Mouse (Mus musculus) embryo, embryonic 11 days (tissue): ENCODE results near the gene Kat2a.

Source experiments
- DNase-seq: peaks from one replicate; pipeline ENCODE4 v3.0.0-alpha.2; 2015

Gene Kat2a

DNA sequence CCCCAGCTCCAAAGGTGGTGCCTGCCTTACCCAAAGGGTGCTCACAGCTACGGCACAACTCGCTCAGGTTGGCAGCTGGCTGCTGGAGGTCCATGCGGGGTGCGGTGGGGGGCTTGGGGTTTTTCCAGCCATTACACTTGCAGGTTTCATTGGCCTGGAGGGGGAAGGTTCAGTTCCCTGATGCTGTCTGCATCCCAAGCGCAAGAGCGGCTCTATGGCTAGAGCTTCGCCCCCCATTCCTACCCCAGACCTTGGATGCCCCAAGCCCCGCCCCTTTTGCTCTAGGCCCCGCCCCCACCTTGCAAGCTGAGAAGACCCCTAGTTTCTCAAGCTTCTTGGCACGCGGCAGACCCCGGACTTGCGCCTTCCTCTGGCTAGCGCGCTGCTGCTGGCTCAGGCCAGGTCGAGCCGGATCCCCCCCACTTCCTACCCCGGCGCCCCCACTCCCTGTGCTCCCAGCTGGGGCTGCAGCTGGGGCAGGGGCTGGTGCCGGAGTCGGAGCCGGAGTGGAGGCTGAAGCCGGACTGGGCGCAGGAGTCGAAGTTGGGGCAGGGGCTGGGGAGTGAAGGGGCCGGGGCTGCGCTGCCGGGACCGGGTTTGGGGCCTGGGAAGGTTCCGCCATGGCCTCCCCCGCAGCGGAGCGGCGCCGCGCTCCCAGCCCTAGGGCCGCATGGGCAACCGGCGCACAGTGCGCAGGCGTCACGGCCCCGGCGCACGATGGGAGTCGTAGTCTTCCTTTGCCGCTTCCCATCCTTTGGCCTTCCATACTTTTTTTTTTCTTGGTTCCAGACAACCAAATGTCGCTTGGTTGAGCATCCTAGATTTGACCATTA is at the start of gene Kat2a:
Gene Kat2a (minus strand): TSS at position 683 of the 833 bp plus-strand sequence.
- peak; percentile 95 for DNase-seq

DNA sequence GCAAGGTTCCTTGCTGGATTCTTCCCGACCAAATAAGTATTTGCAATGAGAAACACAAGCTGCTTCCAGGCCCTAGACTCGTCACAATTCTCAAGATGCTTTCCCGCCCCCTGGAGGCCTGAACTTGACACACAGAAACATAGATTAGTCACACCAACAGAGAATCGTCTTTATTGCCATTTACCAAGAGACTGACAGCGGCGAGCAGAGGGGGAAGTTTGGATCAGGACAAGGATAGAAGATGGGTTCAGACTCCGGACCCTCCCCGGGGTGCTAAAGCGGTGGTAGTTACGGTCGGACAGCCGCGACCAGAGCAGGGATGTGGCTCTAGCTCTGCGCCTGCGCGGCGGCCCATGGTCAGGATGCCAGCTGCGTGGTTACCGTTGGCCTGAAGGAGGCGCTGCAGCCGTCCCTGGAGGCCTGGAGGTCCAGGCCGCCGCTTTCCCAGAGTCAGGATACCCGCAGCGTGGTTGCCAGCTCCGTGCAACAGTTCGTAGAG is 49.3 kb upstream of the Kat2a start:
- peak; percentile 91 for DNase-seq

DNA sequence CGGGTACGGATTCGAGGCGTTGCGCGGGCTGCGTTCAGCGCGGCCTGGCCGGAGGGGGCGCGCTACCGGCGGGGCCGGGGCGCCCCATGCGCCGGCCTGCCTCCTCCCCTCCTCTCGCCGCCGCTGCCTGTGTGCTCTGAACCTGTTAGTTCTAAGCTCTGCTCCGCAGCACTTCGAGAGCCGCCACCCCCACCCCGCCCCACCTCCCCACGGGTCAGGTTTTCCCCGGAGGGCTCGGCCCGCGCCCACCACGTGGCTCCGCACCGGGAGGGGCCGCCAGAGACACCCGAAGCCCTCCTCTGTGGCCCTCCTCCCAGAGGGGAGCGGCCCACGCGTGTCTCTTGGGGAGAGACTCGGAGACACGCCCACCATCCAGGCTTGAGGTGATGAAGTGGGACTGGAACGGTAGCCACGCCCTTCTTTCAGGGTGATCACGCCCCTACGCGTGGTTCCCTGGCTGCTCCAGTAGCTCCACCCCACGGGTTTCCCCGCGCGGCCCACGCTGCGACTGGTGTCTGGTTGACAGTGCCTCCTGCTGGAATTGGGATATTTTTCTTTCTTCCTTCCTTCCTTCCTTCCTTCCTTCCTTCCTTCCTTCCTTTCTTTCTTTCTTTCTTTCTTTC is 47.5 kb upstream of the Kat2a start, which contains the start of gene Kcnh4:
Gene Kcnh4 (minus strand): TSS at position 332 of the 623 bp plus-strand sequence.
- DNase-seq: peak; percentile 59

DNA sequence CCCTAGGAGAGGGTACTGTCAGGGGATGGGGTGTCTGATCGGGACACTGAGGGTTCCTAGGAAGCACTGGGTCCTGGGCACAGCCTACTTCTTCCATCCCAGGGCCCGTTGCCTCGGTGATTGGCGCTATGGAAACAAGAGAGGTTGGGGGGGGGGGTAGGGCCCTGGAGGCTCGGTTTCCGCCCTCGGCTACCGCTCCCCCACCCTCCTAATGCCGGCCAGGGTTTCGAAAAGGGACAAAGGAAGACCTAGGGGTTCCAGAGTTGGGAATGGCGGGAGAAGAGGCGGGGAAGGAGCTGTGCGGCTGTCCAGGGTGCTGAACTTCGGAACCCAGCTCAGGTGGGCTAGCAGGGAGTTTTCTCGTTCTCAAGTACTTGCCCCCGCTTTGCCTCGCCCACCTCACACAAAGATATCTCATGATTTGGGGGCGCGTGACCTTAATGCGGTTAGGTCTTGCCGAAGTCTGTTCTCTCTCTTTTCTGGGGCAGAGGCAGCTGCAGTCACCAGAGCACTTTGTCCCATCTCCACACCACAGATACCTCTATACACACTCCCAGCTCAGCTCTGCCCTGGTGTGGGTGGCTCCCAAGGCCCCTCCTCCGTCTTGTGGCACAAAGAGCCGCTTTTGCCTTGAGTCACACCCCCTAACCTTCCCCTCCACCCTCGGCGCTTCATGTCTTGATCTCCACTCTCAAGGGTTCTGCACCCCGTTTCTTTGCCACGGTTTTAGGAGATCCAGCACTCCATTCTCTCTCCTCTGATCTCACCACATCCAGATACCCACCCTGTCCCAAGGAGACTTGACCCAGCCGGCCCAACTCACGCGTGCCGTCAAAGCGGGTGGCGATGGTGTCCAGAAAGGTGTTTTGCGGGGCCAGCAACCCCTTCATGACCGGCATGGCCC is 46.7 kb upstream of the Kat2a start:
- peak; percentile 82 for DNase-seq

DNA sequence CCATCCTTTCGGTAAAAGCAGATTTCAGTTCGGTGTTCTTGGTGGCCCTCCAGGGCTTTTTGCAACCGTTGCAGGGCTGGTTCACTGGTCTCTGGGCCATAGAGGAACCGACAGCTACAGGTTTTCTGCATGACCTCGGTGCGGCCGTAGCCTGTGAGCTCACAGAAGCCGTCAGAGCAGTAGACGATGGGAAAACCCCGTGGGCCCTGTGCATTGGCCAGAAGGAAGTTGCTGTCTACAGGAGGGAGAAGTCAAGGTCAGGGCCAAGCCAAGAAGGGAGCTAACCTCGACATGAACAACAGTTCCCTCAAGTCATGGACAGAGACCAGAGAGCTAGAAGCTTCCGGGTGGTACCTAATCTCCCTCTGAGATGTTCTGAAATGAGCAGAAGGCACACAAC is 45.3 kb upstream of the Kat2a start:
- DNase-seq: no peak

DNA sequence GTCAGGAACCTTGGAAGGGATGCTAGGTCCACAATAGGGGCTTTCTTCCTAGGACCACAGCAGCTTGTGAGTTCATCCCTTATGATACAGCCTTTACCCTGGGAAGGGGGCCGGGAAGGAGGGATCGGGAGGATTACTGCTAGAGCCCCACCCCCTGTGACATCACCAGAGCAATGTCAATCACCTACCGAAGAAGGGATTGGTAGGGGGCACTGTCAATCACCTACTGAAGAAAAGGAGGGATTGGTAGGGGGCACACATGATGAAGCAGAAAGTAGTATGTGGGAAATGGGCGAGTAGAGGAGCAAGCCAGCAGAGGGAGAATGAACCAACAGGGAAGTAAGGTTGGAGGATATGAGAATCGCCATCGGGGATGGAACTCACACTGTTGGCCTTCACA is 44.2 kb upstream of the Kat2a start:
- DNase-seq: no peak

DNA sequence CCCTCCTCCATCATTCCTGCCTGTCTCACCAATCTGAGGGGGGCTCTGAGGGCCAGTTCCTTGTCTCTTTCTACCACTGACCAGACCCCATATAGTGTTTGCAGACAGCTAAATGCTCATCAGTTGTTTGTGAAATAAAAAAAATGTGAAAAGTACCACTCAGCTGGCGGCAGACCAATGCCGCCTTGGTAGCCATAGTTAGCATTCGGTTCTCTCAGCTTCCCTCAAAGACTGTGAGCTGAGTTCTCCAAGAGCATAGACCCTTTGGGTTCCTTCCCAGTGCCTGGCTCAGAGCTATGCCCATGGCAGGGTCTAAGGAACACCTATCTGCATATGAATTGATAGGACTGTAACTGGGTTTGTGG is 42.4 kb upstream of the Kat2a start:
- DNase-seq: no peak

DNA sequence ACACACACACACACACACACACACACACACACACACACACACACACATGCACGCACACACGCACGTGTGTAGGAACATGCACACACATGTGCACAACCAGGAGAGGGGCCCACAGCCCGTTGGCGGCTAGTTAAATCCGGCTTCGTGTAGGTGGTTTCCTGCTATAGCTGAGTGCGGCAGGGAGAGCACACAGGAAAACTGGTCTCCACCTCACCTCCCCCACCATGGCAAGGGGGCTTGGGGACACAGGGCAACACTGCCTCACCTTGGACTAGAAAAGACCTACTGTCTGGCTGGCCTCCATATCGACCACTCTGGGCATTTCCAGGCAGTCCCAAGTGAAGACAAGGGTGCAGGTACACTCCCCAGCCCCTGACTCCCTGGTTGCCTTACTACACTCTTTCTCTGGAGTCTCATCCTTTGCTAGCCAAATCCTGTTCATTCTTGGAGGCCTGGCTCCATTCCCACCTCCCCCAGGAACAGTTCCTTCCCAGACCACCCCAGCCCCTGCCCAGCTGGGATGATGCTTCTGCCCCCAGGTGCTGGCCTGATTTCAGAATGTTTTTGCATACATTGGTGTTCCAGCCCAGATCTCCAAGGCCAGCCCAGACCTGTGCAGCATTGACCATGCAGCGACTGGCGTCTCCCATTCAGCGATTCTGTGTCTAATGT is 41.9 kb upstream of the Kat2a start:
- DNase-seq: no peak

DNA sequence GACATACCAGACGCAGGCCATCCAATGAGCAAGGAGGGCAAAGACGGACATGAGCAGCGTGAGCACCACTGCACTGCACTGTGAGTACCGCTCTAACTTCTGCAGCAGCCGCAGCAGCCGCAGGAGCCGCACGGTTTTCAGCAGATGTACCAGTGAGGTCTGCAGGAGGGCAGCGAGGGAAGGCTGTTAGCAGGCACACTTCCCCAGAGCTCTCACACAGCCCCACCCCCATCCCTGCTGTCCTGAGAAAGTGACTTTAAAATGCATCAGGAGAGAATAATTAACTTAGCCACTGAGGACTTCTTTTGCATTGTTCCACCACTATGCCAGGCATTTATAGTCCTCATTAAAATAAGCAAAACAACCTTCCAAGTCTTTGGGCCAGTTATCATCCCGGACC is 40.0 kb upstream of the Kat2a start:
- DNase-seq: peak; percentile 6

DNA sequence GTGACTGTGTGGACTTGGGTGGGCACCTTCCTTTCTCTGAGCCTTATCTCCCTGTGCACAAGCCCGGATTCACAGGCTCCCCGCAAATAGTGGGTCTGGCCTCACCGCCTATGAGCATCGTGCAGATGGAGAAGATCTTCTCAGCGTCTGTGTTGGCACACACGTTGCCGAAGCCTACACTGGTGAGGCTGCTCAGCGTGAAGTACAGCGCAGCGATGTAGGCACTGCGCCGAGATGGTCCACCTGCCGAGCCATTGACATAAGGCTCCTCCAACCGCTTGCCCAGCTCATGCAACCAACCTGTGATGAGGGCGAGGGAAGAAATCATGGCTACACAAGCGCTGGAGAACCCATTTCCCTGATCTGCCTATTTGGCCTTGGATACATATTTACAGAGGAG is 37.9 kb upstream of the Kat2a start:
- DNase-seq: no peak

DNA sequence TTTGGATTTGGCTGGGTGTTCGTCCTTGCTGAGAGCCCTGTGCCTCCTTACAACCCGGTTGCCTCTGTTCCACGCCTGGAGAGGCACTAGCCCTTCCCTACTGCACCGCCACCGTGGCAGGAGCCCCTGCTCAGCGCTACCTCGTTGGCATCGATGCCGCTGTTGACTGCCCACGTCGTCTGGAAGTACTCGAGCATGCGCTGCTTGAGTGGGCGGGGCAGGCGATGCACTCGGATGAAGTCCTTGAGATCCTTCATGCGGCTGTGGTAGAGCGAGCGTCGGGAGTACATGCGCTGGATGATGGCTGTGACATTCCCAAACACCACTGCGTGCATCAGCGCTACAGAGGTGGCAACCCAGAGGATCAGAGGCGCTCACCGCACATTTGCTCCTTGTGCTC is 37.2 kb upstream of the Kat2a start:
- no peak for DNase-seq

DNA sequence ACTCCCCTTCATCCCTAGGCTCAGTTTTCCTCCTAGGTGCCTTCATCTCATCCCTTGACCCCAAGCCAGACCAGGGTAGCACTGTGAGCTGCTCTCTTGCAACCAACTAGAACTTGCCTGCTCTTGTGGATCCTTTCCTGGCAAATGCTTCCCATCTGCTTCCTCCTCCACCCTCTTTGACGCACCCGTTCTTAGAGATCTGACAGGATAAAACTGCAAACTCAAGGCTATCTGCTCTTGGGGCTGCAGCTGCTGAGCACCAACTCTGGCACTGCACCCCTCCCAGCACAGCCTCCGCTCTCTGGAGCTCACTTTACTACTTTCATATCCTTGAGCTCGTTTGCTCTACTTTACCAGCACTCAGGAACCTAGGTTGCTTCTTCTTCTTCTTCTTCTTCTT is 36.4 kb upstream of the Kat2a start:
- no peak for DNase-seq

DNA sequence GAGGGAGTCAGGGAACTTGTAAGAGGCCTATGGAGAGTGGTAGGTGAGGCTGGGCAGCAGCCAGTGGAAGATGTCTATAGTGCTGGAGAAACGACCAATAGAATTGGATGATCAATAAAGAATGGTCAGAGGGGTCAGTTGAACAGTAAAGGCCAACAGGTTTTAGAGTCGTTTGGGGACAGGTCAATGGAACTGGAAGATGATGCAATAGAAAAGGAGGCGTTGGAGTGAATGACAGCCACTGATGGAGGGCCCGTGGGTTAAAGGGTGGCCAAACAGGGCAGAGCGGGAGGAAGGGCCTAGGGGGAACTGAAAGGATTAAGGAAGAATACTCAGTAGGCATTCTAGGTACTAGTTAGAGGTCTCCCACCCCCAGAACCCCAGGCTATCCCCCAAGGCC is 34.8 kb upstream of the Kat2a start:
- no peak for DNase-seq

DNA sequence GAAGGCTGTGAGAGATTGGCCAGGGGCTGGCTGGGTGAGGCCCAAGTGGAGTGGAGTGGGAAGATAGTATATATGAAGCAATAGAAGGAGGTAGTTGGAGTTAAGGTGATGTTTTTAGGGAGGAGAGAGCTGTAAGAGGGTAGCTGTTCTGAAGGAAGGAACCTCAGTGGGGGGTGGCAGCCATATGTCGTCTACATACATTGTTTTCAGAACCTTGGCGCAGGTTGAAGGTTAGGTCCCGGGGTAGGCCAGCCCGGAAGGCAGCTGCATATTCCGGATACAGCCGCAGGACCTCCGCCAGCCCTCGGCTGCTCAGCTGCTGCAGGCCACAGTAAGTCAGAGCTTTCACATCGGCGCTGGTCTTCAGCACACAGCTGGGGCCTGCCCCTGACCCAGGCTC is 34.3 kb upstream of the Kat2a start:
- no peak for DNase-seq

DNA sequence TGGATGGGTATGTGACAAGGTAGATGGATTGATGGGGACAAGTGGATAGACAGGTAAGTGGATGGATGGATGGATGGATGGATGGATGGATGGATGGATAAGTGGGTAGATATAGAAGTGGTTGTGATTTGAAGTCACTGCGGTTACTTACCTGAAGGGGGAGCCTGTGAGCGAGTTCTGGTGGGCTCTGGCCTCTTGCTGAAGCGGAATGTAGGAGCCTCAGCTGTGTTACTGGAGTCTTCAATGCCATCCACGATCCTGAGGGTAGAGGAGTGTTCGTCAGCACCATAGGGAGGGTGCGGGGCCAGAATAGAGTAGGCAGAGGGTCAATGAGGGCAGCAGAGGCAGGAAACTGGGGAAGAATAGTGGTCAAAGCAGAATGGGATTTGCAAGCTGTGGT is 32.8 kb upstream of the Kat2a start:
- DNase-seq: peak; percentile 73

DNA sequence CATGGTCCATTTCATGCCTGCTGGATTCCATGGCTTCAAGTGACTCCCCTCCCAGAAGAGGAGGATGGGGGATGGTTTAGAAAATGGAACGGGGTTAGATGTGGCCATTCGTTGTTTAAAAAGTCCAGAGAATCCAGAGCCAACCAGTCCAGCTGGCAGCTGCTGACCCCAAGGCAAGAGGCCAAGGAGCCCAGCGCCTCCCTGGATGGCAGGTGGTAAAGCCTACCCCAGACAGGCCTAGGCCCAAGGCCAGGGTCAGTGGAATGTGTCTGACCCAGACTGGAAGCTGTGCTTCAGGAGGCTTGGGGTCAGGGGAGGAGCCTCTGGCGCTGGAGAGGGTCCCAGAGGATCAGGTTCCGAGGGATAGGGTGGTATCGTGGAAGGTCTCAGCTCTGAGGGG is 29.1 kb upstream of the Kat2a start:
- DNase-seq: no peak

DNA sequence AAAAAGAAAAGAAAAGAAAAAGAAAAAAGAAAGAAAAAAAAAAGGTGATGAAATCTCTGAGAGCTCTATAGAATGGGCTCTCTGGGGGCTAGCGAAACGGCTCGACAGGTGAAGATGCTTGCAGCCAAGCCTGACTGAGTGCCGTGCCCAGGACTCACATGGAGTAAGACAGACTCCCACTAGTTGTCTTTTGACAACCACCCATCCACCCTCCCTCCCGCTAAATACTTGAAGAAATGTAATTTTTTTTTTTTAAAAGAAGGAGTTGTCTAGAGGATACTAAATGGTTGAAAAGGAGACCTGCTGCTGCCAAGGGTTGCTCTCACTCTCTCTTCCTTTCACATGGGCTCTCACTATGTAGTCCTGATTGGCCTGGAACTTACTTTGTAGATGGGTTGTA is 26.5 kb upstream of the Kat2a start:
- DNase-seq: no peak

DNA sequence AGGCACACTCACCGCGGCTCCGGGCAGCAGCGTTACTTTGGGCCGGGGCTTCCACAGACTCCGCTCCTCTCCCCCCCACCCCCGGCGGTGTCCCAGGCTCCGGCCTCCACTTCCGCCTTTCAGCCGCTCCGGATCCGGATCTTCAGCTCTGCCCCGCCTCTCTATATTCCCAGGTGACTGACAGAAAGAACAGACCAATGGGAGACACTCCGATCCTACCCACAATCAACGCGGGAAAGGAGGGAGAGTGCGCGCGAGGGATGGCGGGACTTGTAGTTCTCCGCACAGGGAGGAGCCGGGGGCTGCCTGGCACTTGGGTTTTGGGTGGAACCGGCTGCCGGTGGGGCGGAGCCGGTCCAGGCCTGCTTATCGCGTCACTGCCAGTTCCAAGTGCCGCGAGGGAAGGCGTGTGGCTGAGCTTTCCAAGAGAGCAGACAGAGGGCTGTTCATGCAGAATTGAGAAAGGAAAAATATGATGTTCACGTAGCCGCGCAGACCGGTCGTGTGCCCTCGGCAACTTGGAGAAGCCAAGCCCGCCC is 25.9 kb upstream of the Kat2a start, which contains the start of gene Rab5c:
Gene Rab5c (minus strand): TSS at position 150 of the 539 bp plus-strand sequence.
- DNase-seq: peak; percentile 99

DNA sequence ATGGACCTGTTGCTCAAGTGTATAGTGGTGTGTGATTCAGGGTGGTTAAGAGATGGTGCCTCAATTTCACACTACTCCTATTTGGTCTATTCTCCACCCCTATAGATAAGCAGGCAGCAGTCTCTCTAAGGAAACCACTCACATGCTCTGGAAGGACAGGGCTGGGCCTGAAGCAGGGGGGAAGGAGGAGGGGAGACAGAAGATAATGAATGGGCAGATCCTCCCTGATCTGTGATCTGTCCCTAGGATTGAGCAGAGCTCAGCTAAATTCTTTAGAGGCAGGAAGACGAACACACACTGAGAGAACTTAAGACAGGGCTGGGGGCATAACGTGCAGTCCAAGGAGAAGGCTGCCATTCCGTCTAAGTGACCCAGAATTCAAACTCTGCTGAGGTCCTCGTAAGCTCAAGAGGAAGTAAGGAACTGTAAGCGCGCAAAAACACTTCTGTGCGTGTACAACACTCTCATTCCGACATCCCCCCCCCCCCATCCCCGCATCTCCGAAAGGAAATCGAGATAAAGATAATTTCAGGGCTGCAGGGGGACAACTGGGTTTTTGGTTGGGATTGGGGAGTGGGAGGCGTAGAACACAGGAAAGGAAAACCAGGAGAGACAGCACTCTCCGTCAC is 25.0 kb upstream of the Kat2a start:
- no peak for DNase-seq

DNA sequence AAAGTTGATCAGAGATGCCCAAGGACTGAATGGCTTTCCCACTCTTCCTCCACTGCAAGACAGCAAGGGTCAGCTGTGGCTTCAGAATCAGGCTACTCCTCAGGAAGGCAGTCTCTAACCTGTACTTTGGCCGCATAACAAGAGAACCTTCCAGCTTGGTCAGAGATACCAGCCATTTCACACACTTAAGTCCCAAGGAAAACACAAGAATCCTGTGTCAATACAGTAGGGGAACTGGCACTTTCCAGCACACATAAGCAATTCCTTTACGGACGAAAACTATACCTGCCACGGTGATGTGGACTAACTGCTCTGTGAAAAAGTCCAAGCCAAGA is 24.4 kb upstream of the Kat2a start:
- DNase-seq: no peak

DNA sequence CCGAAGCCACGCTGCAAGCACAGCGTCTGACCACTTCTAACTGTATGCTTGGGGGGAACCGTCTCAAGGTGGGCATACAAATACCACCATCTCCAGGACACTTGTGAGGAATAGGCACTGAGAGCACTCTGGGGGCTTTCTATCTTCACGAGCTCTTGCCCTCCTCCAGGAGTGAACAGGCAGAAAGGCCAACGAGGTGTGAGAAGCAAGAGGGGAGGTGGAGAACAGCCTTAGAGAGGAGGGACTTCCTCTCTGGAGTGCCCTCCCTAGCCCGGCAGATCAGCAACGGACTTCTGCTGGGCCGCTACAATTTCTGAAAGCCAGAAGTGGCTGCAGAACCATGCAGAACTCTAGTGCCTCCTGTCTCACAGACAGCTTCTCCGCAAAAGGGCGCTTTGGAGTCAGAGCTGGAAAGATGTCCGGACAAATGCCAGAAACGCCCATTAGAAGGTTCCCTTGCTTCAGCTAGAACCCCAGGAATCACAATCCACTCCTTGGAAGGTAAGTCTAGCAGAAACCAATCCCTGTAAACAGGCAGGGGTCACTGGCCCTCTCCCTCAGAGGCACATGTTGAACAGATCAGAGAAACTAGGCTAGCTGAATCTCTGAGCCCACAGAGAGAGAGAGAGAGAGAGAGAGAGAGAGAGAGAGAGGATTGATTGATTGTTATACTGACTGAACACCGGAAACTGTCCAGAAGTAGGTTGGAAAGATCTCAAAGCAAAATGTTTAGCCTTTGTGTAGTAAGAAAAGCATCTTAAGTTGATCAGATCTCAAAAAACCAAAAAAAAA is 23.9 kb upstream of the Kat2a start:
- no peak for DNase-seq
